Mouse (Mus musculus) liver, adult 2 months (tissue): ENCODE data around the gene Sgcg. TPM values are rescaled to one million over a fixed set of nuclear protein-coding genes. Genes with fewer than 3 reads are reported as not detected.

Experiments used
- DNase-seq: peaks from one replicate; pipeline ENCODE4 v3.0.0-alpha.2; 2011; ENCODE audit warnings: low read depth, low spot score; ENCODE audit errors: extremely low read depth
- H3K27ac ChIP-seq: fragments of 200-500 bp; replicated peaks from 2 replicates; pipeline ENCODE4 v1.5.1; 2012; ENCODE audit warnings: low read depth, mild to moderate bottlenecking, control low read depth, inconsistent platforms, low read length; ENCODE audit not compliant: insufficient read depth
- H3K27me3 ChIP-seq: fragments of 200-500 bp; 2 replicates; pipeline ENCODE4 v1.6.1; 2012; ENCODE audit warnings: mild to moderate bottlenecking, moderate library complexity, low read length, inconsistent platforms; ENCODE audit not compliant: control insufficient read depth, insufficient read depth
- H3K36me3 ChIP-seq: fragments of 200-500 bp; 2 replicates; pipeline ENCODE4 v1.6.1; 2012; ENCODE audit warnings: low read length, inconsistent platforms; ENCODE audit not compliant: control insufficient read depth, insufficient read depth
- H3K4me1 ChIP-seq: fragments of 200-500 bp; 2 replicates; pipeline ENCODE4 v1.6.1; 2011; ENCODE audit warnings: low read length; ENCODE audit not compliant: control insufficient read depth, insufficient read depth
- H3K4me3 ChIP-seq: fragments of 200-500 bp; 2 replicates; pipeline ENCODE4 v1.5.1; 2011; ENCODE audit warnings: low read depth, mild to moderate bottlenecking, control low read depth, low read length, moderate library complexity; ENCODE audit not compliant: insufficient read depth
- H3K79me2 ChIP-seq: fragments of 200-500 bp; 2 replicates; pipeline ENCODE4 v1.6.1; 2012; ENCODE audit warnings: inconsistent platforms, mild to moderate bottlenecking, low read length, moderate library complexity; ENCODE audit not compliant: control insufficient read depth, insufficient read depth
- H3K9ac ChIP-seq: fragments of 200-500 bp; 2 replicates; pipeline ENCODE4 v1.6.1; 2012; ENCODE audit warnings: low read depth, mild to moderate bottlenecking, control low read depth, inconsistent platforms, low read length
- CTCF ChIP-seq: fragments of 200-500 bp; IDR thresholded peaks from 2 replicates; pipeline ENCODE4 v1.5.1; 2011; ENCODE audit warnings: low read depth, low read length, control low read depth
- POLR2A ChIP-seq: fragments of 200-500 bp; IDR thresholded peaks from 2 replicates; pipeline ENCODE4 v1.6.1; 2011; ENCODE audit warnings: low read length, control low read depth; ENCODE audit not compliant: insufficient read depth; ENCODE audit errors: extremely low read depth
- WGBS: fragments of 180-500 bp; shearing (Covaris S2); methylation state at CpG from one replicate; pipeline ENCODE4 v1.1.7; 2018; 5-methylcytosine and 5-hydroxymethylcytosine counted together
- polyA plus RNA-seq: library from polyadenylated mRNA; depleted of rRNA; stranded (reverse); fragments of >200 nt; gene quantifications from 2 replicates; pipeline ENCODE4 v1.2.3, GENCODE M21; 2012
- total RNA-seq: library from RNA; depleted of rRNA; stranded (reverse); fragments of >200 nt; gene quantifications from 2 replicates; pipeline ENCODE4 v1.2.3, GENCODE M21; 2014

Sgcg gene
- total and polyA plus RNA-seq, 2 experiments: 0.18 TPM; not detected in 1

DNA sequence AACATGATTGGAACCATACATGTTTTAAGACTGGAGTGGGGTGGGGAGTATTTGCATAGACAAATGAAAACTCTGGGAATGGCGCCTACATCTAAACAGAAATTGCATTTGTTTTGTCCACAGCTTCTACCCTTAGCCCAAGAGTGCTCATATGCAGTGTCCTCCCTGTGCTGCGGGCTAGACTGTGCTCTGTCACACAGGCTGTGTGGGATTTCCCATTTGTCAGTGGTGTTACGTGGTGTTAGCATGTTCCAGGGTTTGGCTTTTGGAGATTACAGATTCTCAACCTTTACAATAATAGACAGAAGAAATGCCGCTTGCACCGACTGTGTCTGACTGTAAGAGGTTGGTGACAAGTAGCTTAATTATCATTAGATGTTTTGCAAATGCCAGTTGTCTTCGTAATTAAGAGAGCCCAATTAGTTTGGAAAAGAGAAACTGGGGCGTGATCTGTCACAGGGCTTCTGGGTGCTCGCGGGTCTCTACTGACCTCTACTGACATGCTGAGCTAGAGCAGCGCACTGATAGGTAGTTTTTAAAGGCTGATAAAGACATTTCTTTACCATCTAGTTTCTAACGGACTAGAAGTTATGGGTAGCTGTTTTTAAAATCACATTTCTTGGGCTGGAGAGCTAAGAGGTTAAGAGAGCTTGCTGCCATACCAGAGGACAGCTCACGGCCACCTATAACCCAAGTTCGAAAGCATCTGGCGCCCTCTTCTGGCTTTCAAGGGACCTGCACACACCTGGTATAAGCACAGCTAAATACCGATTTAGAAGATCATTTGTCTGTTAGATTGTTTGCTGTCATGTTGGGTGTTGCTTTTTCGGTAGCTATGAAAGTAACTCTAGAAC, 35.8 kb upstream of the Sgcg start:
- TF ChIP-seq POLR2A (no peak), CTCF (peak; percentile 72)
- H3K4me1 ChIP-seq: no peaks in the 10 kb centered on the region
- no peaks in the 10 kb centered on the region; the same call in 1 of the 2 replicates for H3K27me3 ChIP-seq
- H3K79me2 ChIP-seq: no peaks in the 10 kb centered on the region
- DNase-seq: peak; percentile 66
- H3K4me3 ChIP-seq: no peak overlapping the region
- H3K36me3 ChIP-seq: no peaks in the 10 kb centered on the region
- WGBS: 55% methylated on average over 16 of the region's 16 CpGs
- H3K9ac ChIP-seq: no peak overlapping the region
- H3K27ac ChIP-seq: no peak overlapping the region

DNA sequence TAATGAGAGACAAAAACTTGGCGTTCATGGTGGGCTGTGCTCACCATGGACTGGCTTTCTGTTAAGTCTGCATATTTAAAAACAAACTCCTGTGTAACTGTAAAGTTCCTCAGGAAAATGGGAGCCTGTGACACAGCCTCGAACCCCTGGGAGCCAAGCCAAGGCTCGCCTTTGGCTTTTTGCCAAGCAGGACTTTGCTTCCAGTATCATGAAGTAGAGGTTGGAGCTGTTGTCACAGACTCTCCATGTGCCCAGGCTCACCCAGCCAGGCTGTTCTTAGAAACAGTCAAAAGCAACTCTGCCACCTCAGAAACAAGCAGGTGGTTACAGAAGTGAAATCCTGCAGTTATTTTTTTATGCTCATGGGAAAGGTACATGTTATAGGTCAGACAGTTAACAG, 32.4 kb upstream of the Sgcg start:
- H3K4me3 ChIP-seq: no peak overlapping the region
- no peaks in the 10 kb centered on the region for H3K4me1 ChIP-seq

DNA sequence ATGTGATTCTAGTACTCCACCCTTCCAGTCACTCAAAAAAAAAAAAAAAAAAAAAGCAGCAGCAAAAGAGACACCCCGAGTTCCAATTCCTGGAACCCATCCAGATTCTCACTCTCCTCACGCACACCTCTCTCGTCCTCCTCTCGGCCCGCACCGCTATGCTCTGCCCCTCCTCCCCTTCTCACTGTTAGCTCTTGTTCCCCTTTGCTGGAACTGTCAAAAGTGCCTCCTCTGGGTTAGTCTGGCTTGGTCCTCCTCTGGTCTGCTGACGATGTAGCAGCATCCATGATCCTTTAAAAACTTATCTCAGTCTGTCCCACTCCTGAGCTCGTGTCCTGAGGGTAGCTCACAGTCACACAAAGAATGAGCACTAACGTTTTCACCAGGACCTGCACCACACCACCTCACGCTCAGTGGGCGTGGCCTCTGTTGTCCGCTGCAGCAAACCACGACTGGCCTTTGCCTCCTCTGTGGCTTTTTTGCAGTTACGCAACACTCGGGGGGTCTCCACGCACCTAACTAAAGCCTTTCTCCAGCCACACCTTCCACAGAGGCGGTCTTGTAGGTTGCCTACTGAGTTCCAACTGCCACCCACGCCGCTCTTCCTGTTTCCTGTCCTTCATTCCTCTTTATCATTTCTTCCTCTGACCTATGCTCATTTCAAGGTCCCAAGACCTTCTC, 30.5 kb upstream of the Sgcg start:
- Histone ChIP-seq H3K4me3 (no peak overlapping the region), H3K79me2 (no peaks in the 10 kb centered on the region), H3K27ac (no peak overlapping the region), H3K27me3 (no peaks in the 10 kb centered on the region), H3K4me1 (no peaks in the 10 kb centered on the region), H3K36me3 (no peaks in the 10 kb centered on the region), H3K9ac (no peak overlapping the region)
- no peak for TF ChIP-seq CTCF
- no peak for TF ChIP-seq POLR2A
- 42% methylated on average over 19 of the region's 19 CpGs for WGBS
- DNase-seq: no peak

More for the DNA sequence above, 32.4 kb upstream of the Sgcg start:
- H3K27ac ChIP-seq: no peak overlapping the region
- DNase-seq: peak; percentile 34
- H3K27me3 ChIP-seq: no peaks in the 10 kb centered on the region; the same call in 1 of the 2 replicates
- H3K79me2 ChIP-seq: no peaks in the 10 kb centered on the region
- H3K9ac ChIP-seq: no peak overlapping the region
- H3K36me3 ChIP-seq: no peaks in the 10 kb centered on the region
- no peak for TF ChIP-seq CTCF
- no peak for TF ChIP-seq POLR2A
- WGBS: 33% methylated on average over 3 of the region's 3 CpGs

DNA sequence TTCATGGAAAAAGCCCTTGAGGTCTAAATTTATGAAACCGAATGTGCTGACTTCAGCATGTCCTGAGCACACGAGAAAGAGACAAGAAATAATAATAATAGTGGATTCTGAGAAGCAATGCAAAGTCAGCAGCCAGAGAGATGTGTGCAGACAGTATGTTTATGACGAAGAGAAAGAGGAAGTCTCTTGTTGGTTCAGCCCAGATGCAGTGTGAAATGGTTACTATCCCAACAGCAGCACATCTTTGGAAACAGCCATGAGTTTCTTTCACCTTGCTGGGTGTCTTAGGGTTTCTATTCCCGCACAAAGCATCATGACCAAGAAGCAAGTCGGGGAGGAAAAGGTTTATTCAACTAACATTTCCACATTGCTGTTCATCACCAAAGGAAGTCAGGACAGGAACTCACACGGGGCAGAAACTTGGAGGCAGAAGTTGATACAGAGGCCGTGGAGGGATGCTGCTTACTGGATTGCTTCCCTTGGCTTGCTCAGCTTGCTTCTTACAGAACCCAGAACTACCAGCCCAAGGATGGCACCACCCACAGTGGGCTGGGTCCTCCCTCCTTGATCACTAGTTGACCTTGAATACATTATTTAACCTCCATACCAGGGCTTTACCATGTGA, 20.5 kb upstream of the Sgcg start:
- Histone ChIP-seq H3K27ac (no peak overlapping the region), H3K27me3 (peaks cover 8% of the 10 kb centered on the region), H3K4me3 (no peak overlapping the region), H3K79me2 (no peaks in the 10 kb centered on the region), H3K4me1 (peaks cover 3% of the 10 kb centered on the region), H3K9ac (no peak overlapping the region), H3K36me3 (no peaks in the 10 kb centered on the region)
- 80% methylated on average over 7 of the region's 7 CpGs for WGBS
- no peak for TF ChIP-seq POLR2A
- TF ChIP-seq CTCF: no peak
- no peak for DNase-seq

DNA sequence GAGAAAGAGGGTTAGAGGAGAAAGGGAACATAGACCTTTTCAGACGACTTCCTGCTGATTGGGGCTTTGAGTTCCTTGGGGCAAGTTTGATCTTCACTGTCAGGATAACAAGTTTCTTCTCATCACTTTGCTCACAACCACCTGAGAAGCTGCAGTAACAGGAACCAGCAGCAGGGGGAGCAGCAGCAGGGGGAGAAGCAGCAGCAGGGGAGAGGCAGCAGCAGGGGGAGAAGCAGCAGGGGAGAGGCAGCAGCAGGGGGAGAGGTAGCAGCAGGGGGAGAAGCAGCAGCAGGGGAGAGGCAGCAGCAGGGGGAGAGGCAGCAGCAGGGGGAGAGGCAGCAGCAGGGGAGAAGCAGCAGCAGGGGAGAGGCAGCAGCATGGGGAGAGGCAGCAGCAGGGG, 19.0 kb upstream of the Sgcg start:
- WGBS: 18% methylated on average over 1 of the region's 1 CpGs
- Histone ChIP-seq H3K9ac (no peak overlapping the region), H3K4me3 (no peak overlapping the region), H3K27ac (no peak overlapping the region), H3K79me2 (no peaks in the 10 kb centered on the region), H3K36me3 (no peaks in the 10 kb centered on the region), H3K27me3 (peaks cover 8% of the 10 kb centered on the region), H3K4me1 (peaks cover 3% of the 10 kb centered on the region)
- TF ChIP-seq POLR2A: no peak
- TF ChIP-seq CTCF: peak; percentile 66
- DNase-seq: peak; percentile 16
